In genomic region chr3:103075871-103076270, GRCm38 (mm10) we compare ENCODE assay signal across 18 mouse cellular contexts. TPM values are rescaled to one million over a fixed set of nuclear protein-coding genes. Genes with fewer than 3 reads are reported as not detected.
"Had no signal": no experiment of that assay in that cellular context is flagged by ENCODE, and none has a peak within 500 bp of the region (broad histone marks: within the 10 kb centered on the region; RNA-seq: fewer than 3 reads in every experiment).

No protein-coding gene starts in this region.

- DNase-seq: gastrocnemius, postnatal 14 days; heart, postnatal 10 days; heart, postnatal 4 days; kidney, adult 18-20 months; kidney, adult 8-10 months; kidney, postnatal 10 days; kidney, postnatal 25 days; kidney, postnatal 4 days; liver; liver, embryonic 13.5 days had no signal

RNA-seq across cellular contexts. Expression of gene Ampd1, which starts 2.1 kb away (rescaled TPM):
- total RNA-seq: granulocyte monocyte progenitor cell, adult 5-6 weeks; heart, postnatal 10 days; heart, postnatal 25 days; layer of hippocampus, adult 2 months; layer of hippocampus, postnatal 10 days; layer of hippocampus, postnatal 25 days; left cerebral cortex, adult 2 months; left cerebral cortex, postnatal 14 days; left cerebral cortex, postnatal 36 days had no signal
